Mouse (Mus musculus): ENCODE data around the gene Ccdc81. TPM values are rescaled to one million over a fixed set of nuclear protein-coding genes. Genes with fewer than 3 reads are reported as not detected.

Ccdc81 gene
- polyA plus RNA-seq, 1 experiment: not detected

DNA sequence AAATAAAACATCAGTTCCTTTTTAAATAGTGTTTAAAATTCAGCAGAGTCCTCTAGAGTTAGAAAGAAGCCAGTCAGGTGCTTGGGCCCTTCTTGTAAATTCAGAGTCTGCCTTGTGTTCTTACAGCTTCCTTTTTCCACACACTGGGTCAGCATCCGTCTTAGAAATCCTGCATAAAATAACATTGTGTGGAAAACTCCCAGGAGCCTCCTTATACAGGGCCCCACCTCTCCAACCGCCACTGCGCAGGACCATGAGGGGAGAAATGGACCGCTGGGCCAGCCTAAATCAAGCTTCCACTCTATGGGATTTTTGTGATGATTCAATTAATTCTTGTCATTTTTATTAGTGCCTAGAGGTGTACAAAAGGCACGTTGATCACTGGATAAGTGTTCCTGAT lies 12.0 kb downstream of the Ccdc81 start:
- H3K4me1 ChIP-seq (ENCODE audit: control insufficient read depth, insufficient read depth, low read length): no peaks in the 10 kb centered on the region; the same call in 1 of the 2 replicates
- 86% methylated on average over 5 of the region's 5 CpGs for WGBS
- TF ChIP-seq CTCF (IDR thresholded peaks at IDR 0.05; ENCODE audit: insufficient read depth, low read depth, low read length) (no peak), POLR2A (IDR thresholded peaks at IDR 0.05; ENCODE audit: insufficient read depth, low read depth, low read length) (no peak)
- H3K27ac ChIP-seq (ENCODE audit: insufficient read depth, low read depth, low read length): no peak overlapping the region
- no peak overlapping the region for H3K4me3 ChIP-seq (ENCODE audit: insufficient read depth, low read depth, low read length)

DNA sequence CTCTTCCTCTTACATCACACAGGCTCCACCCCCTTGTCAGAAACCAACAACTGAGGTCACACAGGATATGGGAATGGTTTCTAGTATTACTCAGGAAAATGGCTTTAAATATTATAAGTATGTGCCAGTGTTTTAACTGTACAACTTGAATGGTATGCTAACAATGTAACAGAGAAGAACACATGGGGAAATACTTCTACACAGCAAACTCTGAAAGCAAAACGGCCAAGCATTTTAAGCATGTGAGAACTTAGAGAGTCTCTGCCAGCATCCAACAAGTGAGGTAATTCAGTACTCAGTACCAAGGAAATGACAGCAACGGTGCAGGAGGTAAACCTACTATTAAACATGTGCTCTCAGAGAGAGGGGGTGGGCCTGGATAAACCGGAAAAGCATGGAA lies 18.9 kb downstream of the Ccdc81 start:
- Histone ChIP-seq H3K27ac (ENCODE audit: insufficient read depth, low read depth, low read length) (no peak overlapping the region), H3K4me1 (ENCODE audit: control insufficient read depth, insufficient read depth, low read length) (no peaks in the 10 kb centered on the region; the same call in 1 of the 2 replicates), H3K4me3 (ENCODE audit: insufficient read depth, low read depth, low read length) (no peak overlapping the region)
- WGBS: 38% methylated on average over 3 of the region's 3 CpGs
- TF ChIP-seq CTCF (IDR thresholded peaks at IDR 0.05; ENCODE audit: insufficient read depth, low read depth, low read length) (no peak), POLR2A (IDR thresholded peaks at IDR 0.05; ENCODE audit: insufficient read depth, low read depth, low read length) (no peak)

DNA sequence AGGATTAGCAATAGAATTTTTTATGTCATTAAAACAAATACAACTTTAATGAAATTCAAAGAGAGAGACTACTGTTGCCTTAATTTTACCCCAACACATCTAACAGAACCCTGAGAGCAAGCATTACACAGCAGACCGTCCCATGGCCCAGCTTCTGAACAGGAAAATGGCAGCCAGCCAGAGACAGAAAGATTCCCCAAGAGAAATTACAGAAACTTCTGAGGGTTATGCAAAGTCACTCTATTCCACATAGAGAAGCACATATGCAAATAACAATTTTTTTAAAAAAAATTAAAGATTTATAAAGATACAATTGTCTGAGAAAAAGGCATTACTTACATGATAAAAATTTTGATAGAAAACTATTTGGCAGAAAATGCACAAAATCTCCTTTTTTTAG lies 23.7 kb downstream of the Ccdc81 start:
- H3K4me1 ChIP-seq (ENCODE audit: control insufficient read depth, insufficient read depth, low read length): no peaks in the 10 kb centered on the region
- no peak overlapping the region for H3K27ac ChIP-seq (ENCODE audit: insufficient read depth, low read depth, low read length)
- 62% methylated on average over 1 of the region's 1 CpGs for WGBS
- no peak for TF ChIP-seq POLR2A (IDR thresholded peaks at IDR 0.05; ENCODE audit: insufficient read depth, low read depth, low read length)
- TF ChIP-seq CTCF (IDR thresholded peaks at IDR 0.05; ENCODE audit: insufficient read depth, low read depth, low read length): no peak
- no peak overlapping the region for H3K4me3 ChIP-seq (ENCODE audit: insufficient read depth, low read depth, low read length)

DNA sequence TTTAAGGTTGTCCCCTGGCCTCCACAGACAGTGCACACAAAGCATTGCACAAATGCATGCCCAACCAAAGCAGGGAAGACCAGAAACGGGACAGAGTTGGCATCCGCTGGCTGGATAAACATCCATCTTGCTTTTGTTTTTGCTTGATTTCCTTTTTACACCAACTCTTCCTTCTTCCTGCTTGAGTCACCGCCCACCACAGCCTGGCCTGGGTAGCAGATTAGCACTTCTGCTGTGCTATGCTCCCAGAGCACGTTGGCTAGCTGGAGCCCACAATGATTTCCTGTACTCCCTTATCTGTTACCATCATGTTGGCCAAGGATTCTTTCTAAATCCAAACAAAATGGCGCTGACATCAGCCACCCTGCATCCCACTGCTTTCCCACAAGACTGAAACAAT lies 36.2 kb downstream of the Ccdc81 start:
- no peak overlapping the region for H3K27ac ChIP-seq (ENCODE audit: insufficient read depth, low read depth, low read length)
- H3K4me1 ChIP-seq (ENCODE audit: control insufficient read depth, insufficient read depth, low read length): no peaks in the 10 kb centered on the region
- 75% methylated on average over 5 of the region's 5 CpGs for WGBS
- no peak for TF ChIP-seq CTCF (IDR thresholded peaks at IDR 0.05; ENCODE audit: insufficient read depth, low read depth, low read length)
- no peak for TF ChIP-seq POLR2A (IDR thresholded peaks at IDR 0.05; ENCODE audit: insufficient read depth, low read depth, low read length)
- H3K4me3 ChIP-seq (ENCODE audit: insufficient read depth, low read depth, low read length): no peak overlapping the region

DNA sequence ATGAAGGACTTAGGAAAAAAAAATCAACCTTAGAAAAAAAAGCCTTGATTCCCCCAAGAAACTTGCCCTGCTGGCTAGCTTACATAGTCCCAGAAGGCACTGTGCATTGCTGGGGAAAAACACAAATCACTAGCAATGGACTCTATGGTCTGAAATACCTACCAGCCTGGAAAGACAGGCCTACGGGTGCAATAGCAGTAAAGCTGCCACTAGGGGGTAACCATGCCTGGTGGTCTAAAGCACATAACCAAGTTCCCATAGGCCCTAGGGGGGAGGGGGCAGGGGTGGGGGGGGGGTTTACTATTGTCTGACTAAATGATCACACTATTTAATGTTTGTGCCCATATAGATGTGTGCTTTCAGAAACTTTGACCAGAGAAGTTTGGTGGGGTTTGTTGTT lies 38.7 kb downstream of the Ccdc81 start:
- Histone ChIP-seq H3K4me1 (ENCODE audit: control insufficient read depth, insufficient read depth, low read length) (no peaks in the 10 kb centered on the region), H3K27ac (ENCODE audit: insufficient read depth, low read depth, low read length) (no peak overlapping the region), H3K4me3 (ENCODE audit: insufficient read depth, low read depth, low read length) (no peak overlapping the region)
- 93% methylated on average over 1 of the region's 1 CpGs for WGBS
- TF ChIP-seq CTCF (IDR thresholded peaks at IDR 0.05; ENCODE audit: insufficient read depth, low read depth, low read length) (no peak), POLR2A (IDR thresholded peaks at IDR 0.05; ENCODE audit: insufficient read depth, low read depth, low read length) (no peak)

DNA sequence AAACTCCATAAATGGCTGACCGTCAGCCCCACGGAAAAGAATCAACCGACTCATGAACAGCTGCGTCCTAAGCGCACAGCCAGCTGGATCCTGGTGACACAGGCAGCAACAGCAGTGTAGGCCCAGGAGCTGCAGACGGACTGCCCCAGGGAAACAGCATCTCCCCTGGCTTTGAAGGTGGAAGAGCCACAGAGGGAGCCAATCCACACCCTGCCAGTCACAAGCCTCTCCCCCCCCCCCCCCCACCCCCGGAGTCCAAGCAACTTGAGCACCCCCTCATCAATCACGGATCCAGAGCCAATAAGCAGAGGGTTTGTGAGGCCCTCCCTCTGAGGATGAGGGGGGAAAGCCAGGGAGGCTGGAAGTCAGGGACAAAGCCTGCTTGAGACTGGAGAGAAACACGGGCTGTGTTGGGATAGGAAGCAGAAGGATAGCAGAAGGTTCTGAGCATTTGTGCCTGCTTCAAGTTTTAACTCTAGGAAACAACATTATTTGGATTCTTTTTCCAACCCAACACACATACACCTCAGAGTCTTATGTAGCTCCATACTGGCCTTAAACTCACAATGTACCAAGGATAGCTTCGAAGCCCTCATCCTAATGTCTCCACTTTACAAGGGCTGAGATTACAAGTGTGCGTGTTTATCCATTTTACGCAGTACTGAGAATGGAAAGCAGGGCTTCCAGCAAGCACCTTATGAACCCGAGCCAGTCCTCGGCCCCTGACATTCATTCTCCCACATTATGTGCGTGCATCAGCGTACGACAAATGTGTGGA lies 46.8 kb downstream of the Ccdc81 start:
- Histone ChIP-seq H3K4me3 (ENCODE audit: insufficient read depth, low read depth, low read length) (no peak overlapping the region), H3K27ac (ENCODE audit: insufficient read depth, low read depth, low read length) (no peak overlapping the region), H3K4me1 (ENCODE audit: control insufficient read depth, insufficient read depth, low read length) (0 out of 2 replicates have a peak, but pooled peaks cover 3% of the 10 kb centered on the region)
- WGBS: 62% methylated on average over 17 of the region's 17 CpGs
- TF ChIP-seq POLR2A (IDR thresholded peaks at IDR 0.05; ENCODE audit: insufficient read depth, low read depth, low read length) (no peak), CTCF (IDR thresholded peaks at IDR 0.05; ENCODE audit: insufficient read depth, low read depth, low read length) (no peak)

DNA sequence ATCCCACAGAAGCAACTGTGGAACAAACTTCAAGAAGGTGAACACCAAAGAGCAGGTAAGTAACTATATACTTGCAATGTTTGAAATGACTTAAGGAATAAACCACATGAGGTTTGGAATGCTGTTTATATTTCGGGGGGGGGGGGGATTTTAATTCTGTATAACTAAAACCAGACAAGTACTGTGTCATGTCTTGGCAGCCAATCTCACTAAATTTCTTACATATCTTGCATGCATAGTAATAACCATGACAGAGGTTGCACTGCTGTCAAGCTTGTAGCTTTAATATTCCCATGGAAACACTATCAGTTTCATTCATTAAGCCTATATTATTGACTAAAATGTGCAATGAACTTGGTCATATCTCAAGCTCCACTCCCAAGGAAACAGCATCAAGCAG lies 48.2 kb downstream of the Ccdc81 start:
- no peak for TF ChIP-seq POLR2A (IDR thresholded peaks at IDR 0.05; ENCODE audit: insufficient read depth, low read depth, low read length)
- no peak for TF ChIP-seq CTCF (IDR thresholded peaks at IDR 0.05; ENCODE audit: insufficient read depth, low read depth, low read length)
- Histone ChIP-seq H3K27ac (ENCODE audit: insufficient read depth, low read depth, low read length) (no peak overlapping the region), H3K4me1 (ENCODE audit: control insufficient read depth, insufficient read depth, low read length) (0 out of 2 replicates have a peak, but pooled peaks cover 3% of the 10 kb centered on the region), H3K4me3 (ENCODE audit: insufficient read depth, low read depth, low read length) (no peak overlapping the region)
- 100% methylated on average over 1 of the region's 1 CpGs for WGBS

DNA sequence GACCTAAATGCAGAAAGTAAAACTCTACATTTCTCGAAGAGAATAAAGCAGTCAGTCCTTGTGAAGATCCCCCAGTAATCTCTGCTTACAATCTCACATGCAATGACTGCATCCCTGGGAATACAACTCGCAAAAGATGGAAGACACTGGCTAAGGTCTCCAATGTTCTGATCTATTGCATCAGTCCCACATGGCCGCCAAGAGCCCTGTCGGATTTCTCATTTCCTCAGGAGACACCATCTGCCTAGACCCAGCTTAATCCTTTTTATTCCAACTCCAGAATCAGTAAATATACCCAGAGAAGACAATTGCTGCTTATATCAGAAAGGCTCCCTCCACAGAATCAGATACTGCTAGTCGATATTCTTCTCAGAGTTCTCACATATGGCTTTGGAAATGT lies 50.3 kb downstream of the Ccdc81 start:
- no peak overlapping the region for H3K27ac ChIP-seq (ENCODE audit: insufficient read depth, low read depth, low read length)
- TF ChIP-seq CTCF (IDR thresholded peaks at IDR 0.05; ENCODE audit: insufficient read depth, low read depth, low read length) (no peak), POLR2A (IDR thresholded peaks at IDR 0.05; ENCODE audit: insufficient read depth, low read depth, low read length) (no peak)

DNA sequence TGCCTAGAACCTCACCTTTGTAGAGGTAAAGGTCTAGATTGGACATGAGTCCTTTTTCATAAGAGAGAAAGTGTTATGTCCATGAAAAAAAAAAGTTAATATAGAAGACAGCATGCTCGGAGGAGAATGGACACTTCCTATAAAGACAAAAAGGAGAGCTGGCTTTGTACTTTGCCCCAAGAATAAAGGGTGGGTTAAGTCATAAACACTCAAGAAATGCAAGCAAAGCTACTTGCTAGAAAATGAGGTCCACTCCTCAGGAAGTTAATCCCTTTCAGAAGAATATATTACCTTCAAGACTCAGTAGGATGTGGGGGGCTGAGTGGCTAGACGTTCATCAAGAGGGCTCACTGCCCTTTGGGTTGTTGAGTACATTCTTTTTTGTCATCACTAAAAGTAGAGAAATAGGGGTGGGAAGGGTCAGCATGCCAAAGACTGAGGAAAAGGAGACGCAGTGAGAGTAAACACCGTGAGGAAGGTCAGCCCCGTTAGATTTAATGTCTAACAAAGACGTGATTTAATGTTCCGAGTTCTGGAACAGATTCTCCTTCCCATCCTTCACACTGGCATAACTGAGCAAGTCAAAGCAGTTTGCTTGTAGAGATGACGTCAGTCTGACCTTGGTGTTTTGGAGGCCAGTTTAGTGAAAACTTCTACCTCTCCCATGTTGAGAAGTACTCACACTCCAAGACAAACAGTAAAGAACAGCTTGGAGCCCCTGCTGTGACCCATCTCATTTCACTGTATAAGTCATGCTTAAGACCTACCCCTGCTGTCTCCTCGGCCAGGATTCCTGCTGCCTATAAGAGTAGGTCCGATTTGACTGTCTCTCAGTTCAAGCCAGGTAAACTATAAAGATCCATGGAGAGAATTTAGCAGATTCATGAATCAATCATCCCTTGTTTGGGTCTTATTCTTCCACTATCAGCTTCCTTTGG lies 51.0 kb downstream of the Ccdc81 start:
- TF ChIP-seq CTCF (IDR thresholded peaks at IDR 0.05; ENCODE audit: insufficient read depth, low read depth, low read length) (no peak), POLR2A (IDR thresholded peaks at IDR 0.05; ENCODE audit: insufficient read depth, low read depth, low read length) (no peak)
- Histone ChIP-seq H3K27ac (ENCODE audit: insufficient read depth, low read depth, low read length) (no peak overlapping the region), H3K4me3 (ENCODE audit: insufficient read depth, low read depth, low read length) (no peak overlapping the region), H3K4me1 (ENCODE audit: control insufficient read depth, insufficient read depth, low read length) (0 out of 2 replicates have a peak, but pooled peaks cover 3% of the 10 kb centered on the region)
- 82% methylated on average over 10 of the region's 10 CpGs for WGBS

More for the DNA sequence above, 50.3 kb downstream of the Ccdc81 start:
- 87% methylated on average over 5 of the region's 5 CpGs for WGBS
- H3K4me3 ChIP-seq (ENCODE audit: insufficient read depth, low read depth, low read length): no peak overlapping the region
- H3K4me1 ChIP-seq (ENCODE audit: control insufficient read depth, insufficient read depth, low read length): 0 out of 2 replicates have a peak, but pooled peaks cover 3% of the 10 kb centered on the region

All from olfactory bulb, adult 2 months (tissue).